Mouse (Mus musculus): ENCODE data around the gene Fga.

The Fga gene

GRCm38 (mm10) chr3:83025475-83026301 lies at the start of gene Fga:
Fga (plus strand) TSS chr3:83026076.
- no peak for DNase-seq (ENCODE audit: low spot score in 2 of 2)

- peak in 1 of 2 experiments; percentile 43 for DNase-seq (ENCODE audit: low spot score in 2 of 2)
These were observed 45.1 kb upstream of the Fga start for GRCm38 (mm10) chr3:82980818-82981217.

- DNase-seq (ENCODE audit: low spot score in 2 of 2), result no peak
These were observed 44.0 kb upstream of the Fga start for GRCm38 (mm10) chr3:82981861-82982260.

GRCm38 (mm10) chr3:82984840-82985239 lies 41.0 kb upstream of the Fga start:
- no peak for DNase-seq (ENCODE audit: low spot score in 2 of 2)

- no peak for DNase-seq (ENCODE audit: low spot score in 2 of 2)
These were observed 33.9 kb upstream of the Fga start for GRCm38 (mm10) chr3:82991963-82992362.

- no peak for DNase-seq (ENCODE audit: low spot score in 2 of 2)
These were observed 32.9 kb upstream of the Fga start for GRCm38 (mm10) chr3:82992956-82993355.

GRCm38 (mm10) chr3:82995368-82995767 lies 30.5 kb upstream of the Fga start:
- DNase-seq (ENCODE audit: low spot score in 2 of 2), result peak; percentile 42 to 50

GRCm38 (mm10) chr3:82996656-82997055 lies 29.2 kb upstream of the Fga start:
- no peak for DNase-seq (ENCODE audit: low spot score in 2 of 2)

- peak; percentile 45 to 54 for DNase-seq (ENCODE audit: low spot score in 2 of 2)
These were observed 27.0 kb upstream of the Fga start for GRCm38 (mm10) chr3:82998772-82999463.

- no peak for DNase-seq (ENCODE audit: low spot score in 2 of 2)
These were observed 25.9 kb upstream of the Fga start for GRCm38 (mm10) chr3:82999995-83000394.

GRCm38 (mm10) chr3:83002191-83002590 lies 23.7 kb upstream of the Fga start:
- DNase-seq (ENCODE audit: low spot score in 2 of 2), result peak in 1 of 2 experiments; percentile 54

- no peak for DNase-seq (ENCODE audit: low spot score in 2 of 2)
These were observed 22.8 kb upstream of the Fga start for GRCm38 (mm10) chr3:83003068-83003467.

- no peak for DNase-seq (ENCODE audit: low spot score in 2 of 2)
These were observed 21.1 kb upstream of the Fga start for GRCm38 (mm10) chr3:83004801-83005200.

GRCm38 (mm10) chr3:83007557-83007956 lies 18.3 kb upstream of the Fga start, which contains the start of gene Fgg:
Fgg (plus strand) TSS chr3:83007724.
- DNase-seq (ENCODE audit: low spot score in 2 of 2), result no peak

GRCm38 (mm10) chr3:83010291-83010690 lies 15.6 kb upstream of the Fga start:
- DNase-seq (ENCODE audit: low spot score in 2 of 2), result no peak

GRCm38 (mm10) chr3:83011136-83011535 lies 14.7 kb upstream of the Fga start:
- DNase-seq (ENCODE audit: low spot score in 2 of 2), result no peak

GRCm38 (mm10) chr3:83011565-83011964 lies 14.3 kb upstream of the Fga start:
- no peak for DNase-seq (ENCODE audit: low spot score in 2 of 2)

- no peak for DNase-seq (ENCODE audit: low spot score in 2 of 2)
These were observed 13.2 kb upstream of the Fga start for GRCm38 (mm10) chr3:83012636-83013035.

- no peak for DNase-seq (ENCODE audit: low spot score in 2 of 2)
These were observed 11.9 kb upstream of the Fga start for GRCm38 (mm10) chr3:83013951-83014350.

- DNase-seq (ENCODE audit: low spot score in 2 of 2), result no peak
These were observed 9.6 kb upstream of the Fga start for GRCm38 (mm10) chr3:83016236-83016635.

GRCm38 (mm10) chr3:83020387-83020786 lies 5.5 kb upstream of the Fga start:
- DNase-seq (ENCODE audit: low spot score in 2 of 2), result no peak

GRCm38 (mm10) chr3:83021176-83021575 lies 4.7 kb upstream of the Fga start:
- no peak for DNase-seq (ENCODE audit: low spot score in 2 of 2)

- DNase-seq (ENCODE audit: low spot score in 2 of 2), result no peak
These were observed 840 bp upstream of the Fga start for GRCm38 (mm10) chr3:83025036-83025435.

All from right cerebral cortex, postnatal 10 days (tissue).